Mouse (Mus musculus): ENCODE data around the gene Ifitm10.
A peak's percentile ranks its signal among the peaks of the same experiment; 100 is the strongest.
"Not testable (repeated sequence)": the region's sequence is repeated elsewhere in the genome, so short reads cannot be mapped to it uniquely, and the experiment has no call there.

Ifitm10 gene

GRCm38 (mm10) chr7:142363107-142363506 is 10.4 kb downstream of the Ifitm10 start:
- no peak for DNase-seq (ENCODE audit: low read depth, low spot score)

GRCm38 (mm10) chr7:142360743-142361142 is 12.8 kb downstream of the Ifitm10 start:
- DNase-seq (ENCODE audit: low read depth, low spot score), result no peak

GRCm38 (mm10) chr7:142359129-142359528 is 14.4 kb downstream of the Ifitm10 start:
- no peak for DNase-seq (ENCODE audit: low read depth, low spot score)

- no peak for DNase-seq (ENCODE audit: low read depth, low spot score)
Measured at GRCm38 (mm10) chr7:142357566-142357965, 16.0 kb downstream of the Ifitm10 start.

- DNase-seq (ENCODE audit: low read depth, low spot score), result no peak
Measured at GRCm38 (mm10) chr7:142354661-142355233, 18.8 kb downstream of the Ifitm10 start.

GRCm38 (mm10) chr7:142353854-142354253 is 19.7 kb downstream of the Ifitm10 start:
- DNase-seq (ENCODE audit: low read depth, low spot score), result peak; percentile 54

GRCm38 (mm10) chr7:142351569-142351968 is 22.0 kb downstream of the Ifitm10 start:
- DNase-seq (ENCODE audit: low read depth, low spot score), result no peak

- DNase-seq (ENCODE audit: low read depth, low spot score), result no peak
Measured at GRCm38 (mm10) chr7:142349308-142349961, 24.1 kb downstream of the Ifitm10 start.

- DNase-seq (ENCODE audit: low read depth, low spot score), result no peak
Measured at GRCm38 (mm10) chr7:142347542-142347941, 26.0 kb downstream of the Ifitm10 start.

GRCm38 (mm10) chr7:142342247-142342640 is 31.3 kb downstream of the Ifitm10 start:
- no peak for DNase-seq (ENCODE audit: low read depth, low spot score)

- no peak for DNase-seq (ENCODE audit: low read depth, low spot score)
Measured at GRCm38 (mm10) chr7:142341564-142342246, 31.8 kb downstream of the Ifitm10 start.

GRCm38 (mm10) chr7:142340269-142340970 is 33.1 kb downstream of the Ifitm10 start:
- no peak for DNase-seq (ENCODE audit: low read depth, low spot score)

- no peak for DNase-seq (ENCODE audit: low read depth, low spot score)
Measured at GRCm38 (mm10) chr7:142335151-142335550, 38.4 kb downstream of the Ifitm10 start.

- DNase-seq (ENCODE audit: low read depth, low spot score), result peak; percentile 75
Measured at GRCm38 (mm10) chr7:142334246-142334645, 39.3 kb downstream of the Ifitm10 start.

GRCm38 (mm10) chr7:142332741-142333140 is 40.8 kb downstream of the Ifitm10 start:
- not testable (repeated sequence) for DNase-seq (ENCODE audit: low read depth, low spot score)

- DNase-seq (ENCODE audit: low read depth, low spot score), result no peak
Measured at GRCm38 (mm10) chr7:142331281-142331680, 42.3 kb downstream of the Ifitm10 start.

GRCm38 (mm10) chr7:142330271-142330724 is 43.3 kb downstream of the Ifitm10 start:
- no peak for DNase-seq (ENCODE audit: low read depth, low spot score)

GRCm38 (mm10) chr7:142328507-142328906 is 45.0 kb downstream of the Ifitm10 start:
- DNase-seq (ENCODE audit: low read depth, low spot score), result no peak

- DNase-seq (ENCODE audit: low read depth, low spot score), result no peak
Measured at GRCm38 (mm10) chr7:142326714-142327445, 46.7 kb downstream of the Ifitm10 start.

GRCm38 (mm10) chr7:142323396-142324117 is 50.0 kb downstream of the Ifitm10 start:
- DNase-seq (ENCODE audit: low read depth, low spot score), result no peak

GRCm38 (mm10) chr7:142322641-142323040 is 50.9 kb downstream of the Ifitm10 start:
- no peak for DNase-seq (ENCODE audit: low read depth, low spot score)

Data from c-Kit-negative CD71-positive TER-119-positive erythroid progenitor cells, embryonic 14.5 days (primary cell).